Mouse (Mus musculus): ENCODE data around the gene Tnfsf12.
"Not testable (repeated sequence)": the region's sequence is repeated elsewhere in the genome, so short reads cannot be mapped to it uniquely, and the experiment has no call there.

The Tnfsf12 gene
- long read RNA-seq, experiment 1, partial matches to known transcripts, result 2 of 4 reads
- long read RNA-seq, experiment 1, other reads (novel, unspliced or antisense), result 2 of 4 reads
- long read RNA-seq, experiment 2, partial matches to known transcripts, result 0 of 1 reads
- long read RNA-seq, experiment 2, other reads (novel, unspliced or antisense), result 1 of 1 reads

- intact Hi-C loops (cut with DNase I), result no loop called here
These were observed at the start of gene Tnfsf12, which contains the start of gene Tnfsfm13 for GRCm38 (mm10) chr11:69695361-69696181. TSS of gene Tnfsf12 (minus strand) at chr11:69695849. TSS of gene Tnfsfm13 (minus strand) at chr11:69696098.

- intact Hi-C loops (cut with DNase I), result not testable (repeated sequence)
These were observed 35.8 kb upstream of the Tnfsf12 start for GRCm38 (mm10) chr11:69731408-69731807.

GRCm38 (mm10) chr11:69729063-69729462 is 33.4 kb upstream of the Tnfsf12 start:
- intact Hi-C loops (cut with DNase I), result no loop called here

- intact Hi-C loops (cut with DNase I), result no loop called here
These were observed 30.3 kb upstream of the Tnfsf12 start for GRCm38 (mm10) chr11:69725951-69726350.

- intact Hi-C loops (cut with DNase I), result no loop called here
These were observed 27.4 kb upstream of the Tnfsf12 start for GRCm38 (mm10) chr11:69723074-69723473.

- intact Hi-C loops (cut with DNase I), result no loop called here
These were observed 25.2 kb upstream of the Tnfsf12 start for GRCm38 (mm10) chr11:69720852-69721251.

GRCm38 (mm10) chr11:69719423-69719822 is 23.8 kb upstream of the Tnfsf12 start:
- intact Hi-C loops (cut with DNase I), result no loop called here

- intact Hi-C loops (cut with DNase I), result no loop called here
These were observed 23.0 kb upstream of the Tnfsf12 start for GRCm38 (mm10) chr11:69718661-69719060.

- intact Hi-C loops (cut with DNase I), result no loop called here
These were observed 21.3 kb upstream of the Tnfsf12 start for GRCm38 (mm10) chr11:69716953-69717352.

- intact Hi-C loops (cut with DNase I), result loop anchor here (2.0 kb wide), 1 partner anchor 33 kb away; the partner anchor contains the start of gene Senp3
These were observed 20.3 kb upstream of the Tnfsf12 start for GRCm38 (mm10) chr11:69715929-69716328.

- intact Hi-C loops (cut with DNase I), result loop anchor here (2.0 kb wide), 1 partner anchor 33 kb away; the partner anchor contains the start of gene Senp3
These were observed 19.8 kb upstream of the Tnfsf12 start for GRCm38 (mm10) chr11:69715482-69715881.

GRCm38 (mm10) chr11:69714636-69715329 is 19.1 kb upstream of the Tnfsf12 start:
- intact Hi-C loops (cut with DNase I), result loop anchor here (2.0 kb wide), 1 partner anchor 32 kb away; the partner anchor contains the start of gene Senp3

GRCm38 (mm10) chr11:69712954-69713672 is 17.5 kb upstream of the Tnfsf12 start:
- intact Hi-C loops (cut with DNase I), result no loop called here

GRCm38 (mm10) chr11:69711082-69711481 is 15.4 kb upstream of the Tnfsf12 start:
- intact Hi-C loops (cut with DNase I), result no loop called here

GRCm38 (mm10) chr11:69710470-69710869 is 14.8 kb upstream of the Tnfsf12 start:
- intact Hi-C loops (cut with DNase I), result no loop called here

GRCm38 (mm10) chr11:69709554-69710446 is 14.2 kb upstream of the Tnfsf12 start:
- intact Hi-C loops (cut with DNase I), result no loop called here

- intact Hi-C loops (cut with DNase I), result no loop called here
These were observed 13.1 kb upstream of the Tnfsf12 start for GRCm38 (mm10) chr11:69708614-69709265.

GRCm38 (mm10) chr11:69707873-69708381 is 12.3 kb upstream of the Tnfsf12 start:
- intact Hi-C loops (cut with DNase I), result no loop called here

- intact Hi-C loops (cut with DNase I), result no loop called here
These were observed 11.8 kb upstream of the Tnfsf12 start for GRCm38 (mm10) chr11:69707480-69707847.

Measured in adrenal gland (tissue).